Mouse (Mus musculus) layer of hippocampus, adult 6 months (tissue): ENCODE measurements around the gene Epb41l4b. TPM values are rescaled to one million over a fixed set of nuclear protein-coding genes. Genes with fewer than 3 reads are reported as not detected.

Experiments
- long read RNA-seq, 2 experiments: library from polyadenylated mRNA; unstranded; transcript quantifications; one replicate each; pipeline ENCODE4 v2.0.0; 2019 to 2020
- polyA plus RNA-seq: library from polyadenylated mRNA; unstranded; fragments of <200 nt; fragmentation: Nextera tagmentation; gene quantifications from 2 replicates; pipeline ENCODE4 v1.2.3, GENCODE M21; 2021

Epb41l4b gene
- polyA plus RNA-seq = 1.8 and 2.5 TPM in 2 replicates
- long read RNA-seq, experiment 1, partial matches to known transcripts = 0 of 6 reads
- long read RNA-seq, experiment 1, other reads (novel, unspliced or antisense) = 6 of 6 reads
- long read RNA-seq, experiment 2, partial matches to known transcripts = 2 of 18 reads
- long read RNA-seq, experiment 2, other reads (novel, unspliced or antisense) = 16 of 18 reads

DNA sequence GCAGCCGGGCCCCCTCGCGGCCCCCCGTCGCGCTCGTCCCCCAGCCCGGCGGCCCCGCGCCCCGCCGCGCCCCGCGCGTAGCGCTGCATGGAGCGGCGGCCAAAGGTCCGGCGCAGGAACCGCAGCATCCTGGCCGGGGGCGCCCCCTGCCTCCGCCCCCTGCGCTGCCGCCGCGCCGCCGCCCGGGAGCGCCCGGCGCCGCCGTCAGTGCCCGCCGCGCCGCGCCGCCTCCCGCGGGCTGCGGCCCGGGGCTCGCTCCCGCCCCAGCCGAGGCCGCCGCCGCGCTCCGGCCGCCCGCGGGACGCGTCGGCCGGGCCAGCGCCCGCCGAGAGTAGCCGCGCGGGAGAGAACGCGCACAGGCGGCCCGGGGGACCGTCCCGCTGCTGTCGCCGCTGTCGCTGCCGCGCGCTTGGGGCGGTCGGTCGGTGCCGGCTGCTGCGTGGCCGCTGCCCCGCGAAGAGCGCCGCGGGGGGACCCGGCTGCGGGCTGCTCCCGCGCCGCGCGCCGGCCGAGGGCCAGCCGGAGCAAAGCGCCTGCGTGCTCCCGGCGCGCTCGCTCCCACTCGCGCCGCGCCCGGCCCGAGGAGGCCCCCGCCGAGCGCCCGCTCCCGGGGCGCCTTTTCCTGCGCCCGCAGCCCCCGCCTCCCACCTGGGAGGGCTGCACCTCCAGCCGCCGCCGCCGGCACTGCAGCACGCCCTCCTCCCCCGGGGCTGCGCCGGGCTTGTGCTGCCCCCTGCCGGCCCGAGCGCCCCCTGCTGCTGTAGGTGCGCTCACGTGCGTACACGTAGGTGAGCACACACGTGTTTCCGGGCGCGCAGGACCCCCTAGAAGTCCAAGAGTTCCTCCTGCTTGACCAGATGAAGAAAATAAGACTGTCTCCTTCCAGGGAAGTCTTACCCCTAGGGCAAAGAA is at the start of gene Epb41l4b:
Gene Epb41l4b (minus strand): TSS at position 412 of the 912 bp plus-strand sequence.

DNA sequence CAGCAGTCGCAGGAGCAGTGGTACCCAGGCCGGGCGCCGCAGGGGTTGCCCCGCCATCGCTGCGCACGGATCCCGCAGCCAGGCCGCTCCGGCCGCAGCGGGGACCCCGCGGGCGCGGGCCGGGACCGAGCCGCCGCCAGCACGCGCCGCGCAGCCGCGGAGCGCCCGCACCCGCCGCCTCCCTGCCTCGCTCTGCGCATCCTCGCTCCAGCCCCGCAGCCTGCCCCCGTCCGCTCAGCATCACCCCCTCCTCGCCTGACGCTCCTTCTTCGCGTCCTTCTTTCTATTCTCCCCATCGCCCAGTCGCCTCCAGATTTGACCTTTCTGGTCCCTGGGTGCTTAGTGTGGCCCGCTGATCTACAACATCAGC is 153.0 kb downstream of the Epb41l4b start, which contains the start of gene Frrs1l:
Gene Frrs1l (minus strand): TSS at position 177 of the 370 bp plus-strand sequence.

DNA sequence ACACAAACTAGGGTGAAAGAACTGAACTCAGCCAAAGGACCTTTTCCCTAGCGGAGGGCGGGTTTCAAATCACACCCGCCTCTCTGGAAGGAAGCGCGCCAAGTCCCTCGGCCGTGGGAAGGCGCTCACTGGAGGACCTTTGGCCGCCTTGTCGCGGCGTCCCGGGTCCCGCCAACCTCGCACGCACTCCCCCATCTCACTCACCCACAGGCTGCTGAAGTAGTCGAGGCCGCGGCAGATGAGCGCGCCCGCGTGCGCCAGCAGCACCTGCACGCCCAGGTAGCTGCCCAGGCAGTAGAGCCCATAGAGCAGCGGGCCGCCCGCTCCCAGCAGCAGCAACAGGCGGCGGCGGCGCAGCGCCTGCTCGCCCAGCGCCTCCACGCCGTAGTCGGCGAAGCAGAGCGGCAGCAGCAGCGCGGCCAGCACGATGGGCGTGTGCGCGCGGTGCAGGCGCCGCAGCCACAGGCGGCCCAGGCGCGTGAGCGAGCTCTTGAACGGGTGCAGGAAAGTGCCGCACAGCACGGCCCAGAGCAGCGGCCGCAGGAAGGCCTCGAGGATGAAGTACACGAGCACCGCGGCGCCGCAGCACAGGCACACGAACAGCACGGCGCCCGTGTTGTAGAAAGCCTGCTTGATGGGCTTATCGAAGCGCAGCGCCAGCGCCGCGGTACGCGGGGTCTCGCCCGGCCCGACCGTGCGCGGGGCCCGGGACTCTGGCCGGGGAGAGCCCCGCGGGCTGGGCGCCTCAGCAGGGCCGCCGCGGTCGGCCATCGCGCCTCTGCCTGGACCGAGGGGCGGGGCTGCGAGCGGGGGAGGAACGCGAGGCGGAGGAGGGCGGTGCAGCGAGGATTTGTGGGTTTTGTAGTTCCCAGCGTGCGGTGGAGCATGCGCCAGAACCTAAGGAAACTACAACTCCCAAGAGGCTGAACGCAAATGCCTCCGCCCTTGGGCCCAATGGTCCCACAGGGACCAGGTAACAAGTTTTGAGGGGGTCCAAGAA is 196.3 kb downstream of the Epb41l4b start, which contains the start of gene Tmem245:
Gene Tmem245 (minus strand): TSS at position 797 of the 1,000 bp plus-strand sequence.

Other genes starting within 250 kb of the Epb41l4b start
- gene Tmem245, start 196.0 kb downstream of the Epb41l4b start, polyA plus RNA-seq = 4.4 and 5.2 TPM in 2 replicates
- 26.0 and 27.3 TPM in 2 replicates for gene Frrs1l, start 153.0 kb downstream of the Epb41l4b start, polyA plus RNA-seq
- gene Ptpn3, start 158.4 kb upstream of the Epb41l4b start, polyA plus RNA-seq = 12.4 and 16.7 TPM in 2 replicates